In the genomic region with DNA sequence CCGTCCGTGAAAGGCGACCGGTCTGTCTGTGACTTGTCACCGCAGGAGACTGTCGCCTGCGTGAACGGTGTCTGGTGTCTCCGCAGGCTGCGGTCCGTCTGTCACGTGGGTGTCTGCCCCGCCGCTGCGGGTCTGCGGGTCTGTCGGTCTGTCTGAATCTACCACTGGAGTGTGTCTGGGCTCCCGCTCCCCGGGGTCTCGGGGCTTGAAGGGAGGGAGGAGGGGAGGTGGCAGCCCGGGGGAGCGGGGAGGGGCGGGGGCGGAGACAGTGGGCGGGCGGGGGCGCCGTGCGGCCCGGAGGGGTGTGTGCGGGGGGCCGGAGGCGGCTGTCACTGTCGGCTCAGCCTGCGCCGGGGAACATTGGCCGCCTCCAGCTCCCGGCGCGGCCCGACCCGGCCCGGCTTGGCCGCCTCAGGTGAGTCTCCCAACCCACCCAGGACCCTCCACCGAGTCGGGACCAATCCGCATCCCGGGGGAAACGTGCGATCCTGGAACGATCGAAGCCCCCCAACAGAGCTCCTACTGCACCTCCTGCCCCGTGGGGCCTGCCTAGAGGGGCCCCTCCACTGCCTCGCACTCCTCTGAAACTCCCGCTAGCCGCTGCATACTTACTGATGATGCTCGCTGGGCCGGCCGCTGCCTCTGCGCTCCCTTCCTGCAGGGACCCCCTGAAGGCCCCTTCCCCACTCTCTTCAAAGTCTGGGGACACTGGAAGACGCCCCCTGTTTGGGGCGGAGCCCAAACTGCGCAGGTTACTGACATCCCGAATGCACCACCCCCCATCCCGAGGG, we compare ENCODE assay signal across 8 mouse cellular contexts. TPM values are rescaled to one million over a fixed set of nuclear protein-coding genes. Genes with fewer than 3 reads are reported as not detected.
DNase-seq lines count a peak whose midpoint lies in the region; ATAC-seq lines count a peak whose summit lies in the region.

No protein-coding gene starts in this region.

- H3K36me3 ChIP-seq in limb, embryonic 11.5 days (ENCODE audit: control insufficient read depth, insufficient read depth, low read length) = no peaks in the 10 kb centered on the region
- H3K36me3 ChIP-seq in neural tube, embryonic 14.5 days (ENCODE audit: control insufficient read depth, insufficient read depth, low read length) = no peaks in the 10 kb centered on the region

- peak overlapping the region; percentile 47 for H3K4me2 ChIP-seq in limb, embryonic 11.5 days (ENCODE audit: low read depth, severe bottlenecking)
- peak overlapping the region; percentile 71 for H3K4me2 ChIP-seq in neural tube, embryonic 14.5 days (ENCODE audit: low read depth, low read length)

- H3K27ac ChIP-seq in limb, embryonic 11.5 days (replicated peaks; ENCODE audit: low read depth, low read length) = no peak overlapping the region
- H3K27ac ChIP-seq in neural tube, embryonic 14.5 days (ENCODE audit: low read depth, low read length) = peak overlapping the region; percentile 80

- WGBS in limb, embryonic 11.5 days = under 1% methylated on average over 62 of the region's 65 CpGs
- WGBS in neural tube, embryonic 14.5 days = under 1% methylated on average over 55 of the region's 65 CpGs

- no peaks in the 10 kb centered on the region for H3K9me3 ChIP-seq in limb, embryonic 11.5 days (ENCODE audit: control insufficient read depth, low read length)
- no peaks in the 10 kb centered on the region for H3K9me3 ChIP-seq in neural tube, embryonic 14.5 days (ENCODE audit: control insufficient read depth, low read length)

- peaks cover 51% of the 10 kb centered on the region for H3K27me3 ChIP-seq in limb, embryonic 11.5 days (ENCODE audit: control insufficient read depth, insufficient read depth, low read length)
- H3K27me3 ChIP-seq in neural tube, embryonic 14.5 days (ENCODE audit: control insufficient read depth, insufficient read depth, low read length) = peaks cover 6% of the 10 kb centered on the region; the same call in 1 of the 2 replicates

- peak overlapping the region; percentile 8 for H3K9ac ChIP-seq in limb, embryonic 11.5 days (ENCODE audit: low read length)
- peak overlapping the region; percentile 55 for H3K9ac ChIP-seq in neural tube, embryonic 14.5 days (replicated peaks; ENCODE audit: low read depth, low read length)

- peak; percentile 28 for DNase-seq in embryo, embryonic 9.5 days (ENCODE audit: extremely low spot score)
- DNase-seq in embryo, embryonic 10.5 days (ENCODE audit: low spot score) = no peak
- peak; percentile 54 for DNase-seq in thymus, postnatal 4 days
- no peak for DNase-seq in thymus, adult 18-20 months
- peak; percentile 31 for DNase-seq in heart, postnatal 4 days
- DNase-seq in limb, embryonic 11.5 days (ENCODE audit: low spot score) = peak; percentile 48
- DNase-seq in ovary, postnatal 36 days (ENCODE audit: low spot score) = no peak

- ATAC-seq in limb, embryonic 11.5 days (ENCODE audit: insufficient number of reproducible peaks, low FRiP score, low TSS enrichment, low read depth) = peak; percentile 23; the same call in 1 of the 2 replicates
- ATAC-seq in neural tube, embryonic 14.5 days (ENCODE audit: low read depth) = peak; percentile 17; the same call in 1 of the 2 replicates

- peaks cover 18% of the 10 kb centered on the region for H3K4me1 ChIP-seq in limb, embryonic 11.5 days (ENCODE audit: control insufficient read depth, insufficient read depth, low read length)
- peaks cover 9% of the 10 kb centered on the region; the same call in 1 of the 2 replicates for H3K4me1 ChIP-seq in neural tube, embryonic 14.5 days (ENCODE audit: control insufficient read depth, insufficient read depth, low read length)

- peak overlapping the region; percentile 30 for H3K4me3 ChIP-seq in limb, embryonic 11.5 days (ENCODE audit: low read depth, low read length)
- H3K4me3 ChIP-seq in neural tube, embryonic 14.5 days (ENCODE audit: low read depth, low read length) = peak overlapping the region; percentile 38

RNA-seq across cellular contexts. Expression of a gene that starts 0.8 kb away (rescaled TPM):
- total RNA-seq in heart, postnatal 4 days (2021) = 1 to 10 TPM; 3.9 to 4.3 TPM
- 1.3 and 1.7 TPM in 2 replicates for polyA plus RNA-seq in limb, embryonic 11.5 days (2014; fragmentation: Nextera tagmentation; extraction: Ambion mirVana)
- polyA plus RNA-seq in neural tube, embryonic 14.5 days (2014; fragmentation: Nextera tagmentation; extraction: Ambion mirVana) = 61.8 and 79.1 TPM in 2 replicates

RNA-seq across cellular contexts. Expression of a gene that starts 6.3 kb away (rescaled TPM):
- total RNA-seq in heart, postnatal 4 days (2021) = 1 to 10 TPM; 7.5 to 8.0 TPM
- 7.4 and 7.6 TPM in 2 replicates for polyA plus RNA-seq in limb, embryonic 11.5 days (2014; fragmentation: Nextera tagmentation; extraction: Ambion mirVana)
- polyA plus RNA-seq in neural tube, embryonic 14.5 days (2014; fragmentation: Nextera tagmentation; extraction: Ambion mirVana) = 19.7 and 24.0 TPM in 2 replicates

RNA-seq across cellular contexts. Expression of a gene that starts 19.3 kb away (rescaled TPM):
- 100 to 1,000 TPM; 108 to 119 TPM for total RNA-seq in heart, postnatal 4 days (2021)
- 175 and 177 TPM in 2 replicates for polyA plus RNA-seq in limb, embryonic 11.5 days (2014; fragmentation: Nextera tagmentation; extraction: Ambion mirVana)
- 81.8 and 91.5 TPM in 2 replicates for polyA plus RNA-seq in neural tube, embryonic 14.5 days (2014; fragmentation: Nextera tagmentation; extraction: Ambion mirVana)

RNA-seq across cellular contexts. Expression of a gene that starts 26.1 kb away (rescaled TPM):
- 10 to 100 TPM; 32.5 to 36.0 TPM for total RNA-seq in heart, postnatal 4 days (2021)
- polyA plus RNA-seq in limb, embryonic 11.5 days (2014; fragmentation: Nextera tagmentation; extraction: Ambion mirVana) = 56.5 and 57.2 TPM in 2 replicates
- 8.0 and 11.5 TPM in 2 replicates for polyA plus RNA-seq in neural tube, embryonic 14.5 days (2014; fragmentation: Nextera tagmentation; extraction: Ambion mirVana)

RNA-seq across cellular contexts. Expression of a gene that starts 45.2 kb away (rescaled TPM):
- total RNA-seq in heart, postnatal 4 days (2021) = 1 to 10 TPM; 5.0 to 5.5 TPM
- 4.7 and 6.4 TPM in 2 replicates for polyA plus RNA-seq in limb, embryonic 11.5 days (2014; fragmentation: Nextera tagmentation; extraction: Ambion mirVana)
- polyA plus RNA-seq in neural tube, embryonic 14.5 days (2014; fragmentation: Nextera tagmentation; extraction: Ambion mirVana) = 16.4 and 17.8 TPM in 2 replicates

Comparison
In these comparisons a context has a peak if more than half of its experiments do, and no peak if none do; other contexts are left out.
1. DNase-seq: peak in embryo, embryonic 9.5 days (single experiment), thymus, postnatal 4 days (single experiment), heart, postnatal 4 days (single experiment) and limb, embryonic 11.5 days (single experiment); none in embryo, embryonic 10.5 days (single experiment), thymus, adult 18-20 months (0 of 2) and ovary, postnatal 36 days (single experiment).
2. RNA of a gene that starts 0.8 kb away (polyA plus RNA-seq): 61.8 to 79.1 TPM in neural tube, embryonic 14.5 days; 1.3 to 1.7 TPM in limb, embryonic 11.5 days; every median in the first group is over 10 times any median in the second.